In genomic region chr4:40774279-40775259, GRCm38 (mm10) we compare ENCODE assay signal across 8 mouse cellular contexts. TPM values are rescaled to one million over a fixed set of nuclear protein-coding genes. Genes with fewer than 3 reads are reported as not detected.
DNase-seq lines count a peak whose midpoint lies in the region; ATAC-seq and TF ChIP-seq lines count a peak whose summit lies in the region.

No protein-coding gene starts in this region.

- TF ChIP-seq POLR2A in MEL (IDR thresholded peaks at IDR 0.05; ENCODE audit: control insufficient read depth in 1 of 2, insufficient read depth in 1 of 2, low read depth in 1 of 2, low read length in 2 of 2, poor library complexity in 1 of 2): no peak

- H3K9ac ChIP-seq in MEL (ENCODE audit: control insufficient read depth, low read depth, low read length, poor library complexity, severe bottlenecking): peak overlapping the region; percentile 49
- H3K9ac ChIP-seq in forebrain, embryonic 16.5 days (replicated peaks; ENCODE audit: low read depth, low read length): no peak overlapping the region

- no peaks in the 10 kb centered on the region for H3K27me3 ChIP-seq in MEL (ENCODE audit: control insufficient read depth in 1 of 2, insufficient read depth in 2 of 2, low read length in 2 of 2)
- no peaks in the 10 kb centered on the region for H3K27me3 ChIP-seq in forebrain, embryonic 16.5 days (replicated peaks; ENCODE audit: control insufficient read depth, insufficient read depth, low read length)

- peaks cover 0 to 17% of the 10 kb centered on the region in 2 experiments; a peak in 2 of 4 replicates for H3K36me3 ChIP-seq in MEL (ENCODE audit: control insufficient read depth in 1 of 2, insufficient read depth in 2 of 2, low read length in 2 of 2)
- H3K36me3 ChIP-seq in forebrain, embryonic 16.5 days (ENCODE audit: control insufficient read depth, insufficient read depth): no peaks in the 10 kb centered on the region

- H3K9me3 ChIP-seq in MEL (replicated peaks; ENCODE audit: insufficient read depth, low read length): no peaks in the 10 kb centered on the region
- no peaks in the 10 kb centered on the region for H3K9me3 ChIP-seq in forebrain, embryonic 16.5 days (ENCODE audit: control insufficient read depth, low read length)

- no peak for TF ChIP-seq EP300 in MEL (IDR thresholded peaks at IDR 0.05; ENCODE audit: low read depth in 1 of 2, low read length in 2 of 2)

- 28% methylated on average over 12 of the region's 12 CpGs for WGBS in forebrain, embryonic 16.5 days

- 0 out of 2 replicates have a peak, but pooled peaks have one; percentile 16 for ATAC-seq in forebrain, embryonic 16.5 days

- DNase-seq in MEL (ENCODE audit: low read depth, low spot score): peak; percentile 88
- peak; percentile 28 for DNase-seq in cerebellum, adult 11 months
- DNase-seq in heart, postnatal 4 days: peak; percentile 91
- peak; percentile 32 for DNase-seq in layer of hippocampus, adult 9-11 months
- DNase-seq in lung, postnatal 25 days (ENCODE audit: low spot score): peak; percentile 86
- DNase-seq in retina, embryonic 14.5 days (ENCODE audit: low spot score): peak; percentile 84
- DNase-seq in urinary bladder, adult 18-20 months (ENCODE audit: low spot score in 2 of 2): peak; percentile 66 to 69

- H3K27ac ChIP-seq in MEL (ENCODE audit: control insufficient read depth, low read depth, low read length): no peak overlapping the region
- no peak overlapping the region for H3K27ac ChIP-seq in forebrain, embryonic 16.5 days (ENCODE audit: low read length)

- peak overlapping the region; percentile 22; the same call in 1 of the 2 replicates for H3K4me2 ChIP-seq in forebrain, embryonic 16.5 days (ENCODE audit: low read length)

- H3K4me1 ChIP-seq in MEL (ENCODE audit: control insufficient read depth in 1 of 2, insufficient read depth in 2 of 2, low read length in 2 of 2): peaks cover 4 to 34% of the 10 kb centered on the region in 2 experiments
- H3K4me1 ChIP-seq in forebrain, embryonic 16.5 days (replicated peaks; ENCODE audit: control insufficient read depth, insufficient read depth, low read length): peaks cover 3% of the 10 kb centered on the region; the same call in 1 of the 2 replicates

- no peaks in the 10 kb centered on the region for H3K79me2 ChIP-seq in MEL (ENCODE audit: control insufficient read depth, insufficient read depth, low read length, poor library complexity)

- peak; percentile 82 for TF ChIP-seq RAD21 in MEL (IDR thresholded peaks at IDR 0.05; ENCODE audit: low read depth, low read length)

- peak; percentile 85 to 97 (median 97) for TF ChIP-seq CTCF in MEL (IDR thresholded peaks at IDR 0.05 in 2 of 3, conservative IDR thresholded peaks at IDR 0.05 in 1 of 3; ENCODE audit: control insufficient read depth in 1 of 3, insufficient read depth in 1 of 3, low read depth in 2 of 3, low read length in 3 of 3, poor library complexity in 1 of 3, severe bottlenecking in 1 of 3)

- H3K4me3 ChIP-seq in MEL (ENCODE audit: control insufficient read depth in 1 of 2, insufficient read depth in 1 of 2, low read depth in 2 of 2, low read length in 2 of 2): peak overlapping the region in 1 of 2 experiments; percentile 32; a peak in 2 of 4 replicates
- H3K4me3 ChIP-seq in forebrain, embryonic 16.5 days (replicated peaks; ENCODE audit: low read length): no peak overlapping the region

TF ChIP-seq in MEL, 35 proteins besides CTCF, POLR2A, EP300 and RAD21:
- TF ChIP-seq USF2 (IDR thresholded peaks at IDR 0.05; ENCODE audit: borderline replicate concordance in 1 of 2, insufficient read depth in 1 of 2, low read depth in 1 of 2, low read length in 2 of 2): no peak
- no peak for TF ChIP-seq RCOR1 (IDR thresholded peaks at IDR 0.05; ENCODE audit: low read depth, low read length)
- no peak for TF ChIP-seq BHLHE40 (IDR thresholded peaks at IDR 0.05; ENCODE audit: borderline replicate concordance, low read depth, low read length)
- no peak for TF ChIP-seq E2F4 (IDR thresholded peaks at IDR 0.05; ENCODE audit: borderline replicate concordance, low read depth, low read length)
- no peak for TF ChIP-seq MAZ (IDR thresholded peaks at IDR 0.05; ENCODE audit: low read depth, low read length)
- no peak for TF ChIP-seq NRF1 (IDR thresholded peaks at IDR 0.05; ENCODE audit: insufficient read depth, low read depth, low read length, poor library complexity, severe bottlenecking)
- TF ChIP-seq TAL1 (IDR thresholded peaks at IDR 0.05; ENCODE audit: low read length): no peak
- TF ChIP-seq ZKSCAN1 (IDR thresholded peaks at IDR 0.05; ENCODE audit: low read depth, low read length): no peak
- no peak for TF ChIP-seq POLR2AphosphoS2 (IDR thresholded peaks at IDR 0.05; ENCODE audit: low read length)
- TF ChIP-seq ZC3H11A (IDR thresholded peaks at IDR 0.05; ENCODE audit: low read depth, low read length): peak; percentile 92
- TF ChIP-seq MYC (IDR thresholded peaks at IDR 0.05; ENCODE audit: low read depth, low read length): no peak
- peak; percentile 76 for TF ChIP-seq ZNF384 (IDR thresholded peaks at IDR 0.05; ENCODE audit: low read depth, low read length)
- TF ChIP-seq GATA1 (IDR thresholded peaks at IDR 0.05; ENCODE audit: low read depth, low read length): no peak
- TF ChIP-seq ELF1 (IDR thresholded peaks at IDR 0.05; ENCODE audit: low read depth, low read length): no peak
- TF ChIP-seq TBP (IDR thresholded peaks at IDR 0.05; ENCODE audit: low read depth, low read length): no peak
- TF ChIP-seq MYB (IDR thresholded peaks at IDR 0.05; ENCODE audit: low read depth, low read length): no peak
- TF ChIP-seq MAX (IDR thresholded peaks at IDR 0.05; ENCODE audit: low read length): no peak; the same call in 1 of the 2 replicates
- TF ChIP-seq CHD2 (IDR thresholded peaks at IDR 0.05; ENCODE audit: low read length): no peak
- TF ChIP-seq MEF2A (IDR thresholded peaks at IDR 0.05; ENCODE audit: extremely low read depth, insufficient replicate concordance, low read depth, low read length, poor library complexity, severe bottlenecking): no peak
- no peak for TF ChIP-seq TCF12 (IDR thresholded peaks at IDR 0.05; ENCODE audit: low read depth, low read length)
- TF ChIP-seq SMC3 (IDR thresholded peaks at IDR 0.05; ENCODE audit: low read depth, low read length): peak; percentile 100
- TF ChIP-seq SIN3A (IDR thresholded peaks at IDR 0.05; ENCODE audit: low read length): 0 out of 2 replicates have a peak, but pooled peaks have one; percentile 51
- no peak for TF ChIP-seq ZMIZ1 (IDR thresholded peaks at IDR 0.05; ENCODE audit: low read depth, low read length)
- no peak for TF ChIP-seq JUND (IDR thresholded peaks at IDR 0.05; ENCODE audit: low read depth, low read length)

RNA-seq across cellular contexts. Expression of gene Smu1, which starts 16.8 kb away (rescaled TPM):
- 124 TPM in 2 replicates for total RNA-seq in MEL (2012; rRNA removed)
- 100 to 1,000 TPM in 1 of 2 experiments, not detected in 1; 111 TPM for polyA plus RNA-seq in MEL (2012; ENCODE audit: insufficient read depth in 1 of 2, insufficient read length in 2 of 2, low read depth in 1 of 2, low replicate concordance in 2 of 2, missing spikeins in 1 of 2)
- 155 and 165 TPM in 2 replicates for polyA plus RNA-seq in forebrain, embryonic 16.5 days (2015; fragmentation: Nextera tagmentation; extraction: Ambion mirVana)
- total RNA-seq in heart, postnatal 4 days (2021): 10 to 100 TPM; 46.6 to 49.3 TPM

RNA-seq across cellular contexts. Expression of gene Dnaja1, which starts 52.6 kb away (rescaled TPM):
- 108 and 115 TPM in 2 replicates for total RNA-seq in MEL (2012; rRNA removed)
- polyA plus RNA-seq in MEL (2012; ENCODE audit: insufficient read depth in 1 of 2, insufficient read length in 2 of 2, low read depth in 1 of 2, low replicate concordance in 2 of 2, missing spikeins in 1 of 2): 100 to 1,000 TPM; 355 to 482 TPM
- polyA plus RNA-seq in forebrain, embryonic 16.5 days (2015; fragmentation: Nextera tagmentation; extraction: Ambion mirVana): 686 and 721 TPM in 2 replicates
- 100 to 1,000 TPM; 107 to 108 TPM for total RNA-seq in heart, postnatal 4 days (2021)

Comparison
In these comparisons a context has a peak if more than half of its experiments do, and no peak if none do; other contexts are left out.
1. DNase-seq: peak in every context shown above with its lines; median percentile 91 in heart, postnatal 4 days; 88 in MEL; 86 in lung, postnatal 25 days; 84 in retina, embryonic 14.5 days; 68 in urinary bladder, adult 18-20 months; 32 in layer of hippocampus, adult 9-11 months; 28 in cerebellum, adult 11 months.